Mouse (Mus musculus) left cerebral cortex, adult 18-20 months (tissue): ENCODE results near the gene Csf1. TPM values are rescaled to one million over a fixed set of nuclear protein-coding genes. Genes with fewer than 3 reads are reported as not detected.

Experiments
- DNase-seq, 2 experiments: peaks; one replicate each; pipeline ENCODE4 v3.0.0; 2021 to 2022; ENCODE audit warnings: low spot score in 2 of 2, mixed read lengths in 1 of 2
- total RNA-seq, 2 experiments: library from RNA; stranded (reverse); gene quantifications; 2 replicates each; pipeline ENCODE4 v1.2.3; 2021

The Csf1 gene
- total RNA-seq, 2 experiments from 2014 or later: 15.9 to 17.2 TPM

DNA sequence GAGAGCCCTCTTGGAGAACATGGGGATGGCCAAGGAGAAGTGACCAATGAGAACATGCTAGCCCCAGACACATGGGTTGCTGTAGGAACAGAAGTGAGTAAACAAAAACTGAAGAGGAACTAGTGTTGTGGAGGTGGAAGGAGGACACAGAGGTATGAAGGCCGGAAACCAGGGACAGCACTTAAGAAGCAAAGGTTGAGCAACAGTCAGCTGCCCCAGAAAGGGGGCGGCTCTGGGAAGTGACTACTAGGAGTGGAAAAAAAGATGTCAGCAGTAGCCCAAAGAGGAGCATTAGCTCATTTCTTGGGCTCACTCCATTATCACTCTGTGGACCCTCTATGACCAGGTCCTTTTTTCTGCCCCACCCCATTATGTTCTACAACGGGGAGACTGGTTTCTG, 23.0 kb upstream of the Csf1 start:
- no peak for DNase-seq

DNA sequence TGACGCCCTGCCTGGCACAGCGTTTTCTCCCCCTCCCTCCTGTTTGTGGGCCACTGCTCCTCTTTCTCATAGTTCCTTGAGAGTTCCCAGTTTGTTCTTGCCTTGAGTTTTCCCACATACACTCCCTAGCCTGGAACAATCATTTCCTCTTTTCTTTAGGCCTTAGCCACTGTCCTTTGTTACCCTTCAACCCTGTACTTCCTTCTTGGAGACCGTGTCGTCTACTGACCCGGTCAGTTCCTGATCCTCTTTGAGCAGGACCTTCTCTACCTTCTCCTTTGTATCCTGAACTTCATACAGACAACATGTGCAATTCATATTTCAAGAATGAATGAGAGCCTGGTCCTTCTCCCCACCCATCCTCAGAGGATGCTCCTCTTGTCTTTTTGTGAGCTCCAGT, 21.0 kb upstream of the Csf1 start:
- DNase-seq: no peak

DNA sequence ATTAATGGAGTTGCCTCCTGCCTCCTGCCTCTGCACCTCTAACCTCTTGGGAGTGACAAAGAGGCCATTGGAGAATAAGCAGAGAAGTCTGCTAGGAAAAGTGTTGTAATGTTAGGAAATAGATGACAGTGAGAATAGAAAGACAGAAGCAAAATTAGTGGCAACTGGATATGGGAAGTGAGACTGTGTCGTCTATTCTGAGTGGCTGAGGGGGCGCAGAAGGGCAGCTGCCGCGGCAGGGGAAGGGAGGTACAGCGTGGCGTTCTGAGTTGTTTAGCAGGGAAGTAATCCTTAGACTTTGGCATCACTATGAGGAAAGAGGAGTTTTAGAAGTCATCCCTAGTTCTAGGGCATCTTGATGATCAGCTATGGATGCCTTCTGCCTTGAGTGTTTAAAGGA, 17.7 kb upstream of the Csf1 start:
- DNase-seq: no peak

DNA sequence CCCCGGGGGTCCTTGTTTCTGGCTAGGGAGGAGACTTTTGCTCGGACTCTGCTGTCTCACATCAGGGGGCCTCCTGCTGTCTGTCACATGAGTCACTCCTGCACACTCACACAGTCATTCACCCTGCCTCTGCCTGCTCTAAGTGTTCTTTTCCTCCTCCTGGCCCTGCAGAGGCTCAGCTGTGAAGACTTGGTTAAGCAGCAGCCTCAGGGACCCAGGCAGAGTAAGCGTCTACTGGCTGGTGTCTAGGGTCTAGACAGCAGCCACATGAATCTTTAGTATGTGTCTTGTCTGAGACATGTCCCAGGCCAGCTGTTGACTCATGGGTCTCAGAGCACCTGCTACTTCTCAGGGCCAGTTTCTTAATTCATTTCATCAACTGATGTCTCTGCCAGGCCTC, 16.0 kb upstream of the Csf1 start:
- no peak for DNase-seq

DNA sequence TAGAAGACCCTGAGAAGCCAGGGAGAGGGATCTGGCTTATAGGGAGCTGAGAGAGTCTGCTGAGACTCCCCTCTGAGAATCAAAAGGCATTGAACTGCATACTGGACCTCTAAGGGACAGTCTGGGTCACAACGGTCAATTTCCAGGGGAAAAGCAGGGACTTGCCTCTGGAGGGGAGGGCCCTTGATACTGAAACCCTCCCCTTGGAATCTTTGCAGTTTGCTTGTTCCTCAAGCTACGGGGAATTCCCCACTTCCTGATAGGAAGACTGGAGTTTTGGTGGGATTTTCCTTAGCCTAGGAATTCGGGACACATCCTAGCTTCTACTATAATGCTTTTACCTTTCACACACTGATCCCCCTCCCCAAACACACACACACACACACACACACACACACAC, 15.5 kb upstream of the Csf1 start:
- no peak for DNase-seq

DNA sequence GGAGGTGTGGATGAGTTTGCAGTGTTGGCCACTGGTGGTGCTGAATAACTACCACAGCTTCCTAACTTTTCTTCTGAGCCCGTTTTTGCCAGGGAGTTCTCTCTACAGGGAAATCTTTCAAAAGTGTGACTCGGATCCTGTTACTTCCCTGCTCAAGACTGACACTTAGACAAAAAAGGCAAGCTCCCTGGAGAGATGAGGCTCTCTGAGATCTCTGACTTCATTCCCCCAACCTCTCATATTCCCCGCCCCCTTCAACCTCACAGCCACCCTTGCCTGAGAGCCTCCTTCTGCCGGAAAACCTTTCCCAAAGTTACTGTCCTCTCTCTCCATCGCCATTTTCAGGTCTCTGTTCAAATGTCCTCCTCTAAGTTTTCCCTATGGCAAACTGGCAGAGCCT, 14.8 kb upstream of the Csf1 start:
- DNase-seq: no peak

DNA sequence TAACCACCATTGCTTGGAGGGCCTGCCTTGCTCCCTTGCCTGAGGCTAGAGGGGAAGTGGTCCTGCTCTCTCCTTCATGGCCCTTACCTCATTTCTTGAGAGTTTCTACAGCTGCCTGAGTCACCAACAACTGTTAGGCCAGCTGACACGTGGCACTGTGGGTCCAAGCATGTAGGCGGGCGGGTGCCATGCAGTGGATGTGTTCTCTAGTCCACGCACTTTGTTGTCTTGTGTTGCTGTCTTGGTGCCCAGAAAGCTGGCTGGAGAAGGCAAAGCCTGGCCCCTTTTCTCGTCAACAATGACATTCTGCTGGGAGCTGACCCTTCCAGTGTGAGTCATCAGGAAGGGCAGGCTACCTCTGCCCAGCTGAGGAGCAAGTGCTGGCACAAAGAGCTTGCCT, 12.6 kb upstream of the Csf1 start:
- no peak for DNase-seq

DNA sequence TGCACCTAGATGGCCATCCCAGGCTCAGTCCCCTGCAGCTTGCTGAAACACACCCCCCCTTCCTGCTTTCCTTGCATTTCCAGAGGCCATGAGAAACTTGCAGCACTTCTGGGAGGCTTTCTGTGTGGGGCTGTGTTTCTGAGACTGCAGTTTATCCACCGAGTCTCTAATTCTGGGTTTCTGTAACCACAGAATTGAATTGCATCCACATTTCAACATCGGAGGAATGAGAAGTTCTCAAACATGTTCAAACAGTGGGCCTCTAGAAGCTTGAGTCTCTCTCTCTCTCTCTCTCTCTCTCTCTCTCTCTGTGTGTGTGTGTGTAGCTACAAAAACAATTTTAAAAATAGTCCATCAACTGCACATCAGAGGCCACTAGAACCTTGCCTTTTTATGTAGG, 9.4 kb upstream of the Csf1 start:
- DNase-seq: no peak

DNA sequence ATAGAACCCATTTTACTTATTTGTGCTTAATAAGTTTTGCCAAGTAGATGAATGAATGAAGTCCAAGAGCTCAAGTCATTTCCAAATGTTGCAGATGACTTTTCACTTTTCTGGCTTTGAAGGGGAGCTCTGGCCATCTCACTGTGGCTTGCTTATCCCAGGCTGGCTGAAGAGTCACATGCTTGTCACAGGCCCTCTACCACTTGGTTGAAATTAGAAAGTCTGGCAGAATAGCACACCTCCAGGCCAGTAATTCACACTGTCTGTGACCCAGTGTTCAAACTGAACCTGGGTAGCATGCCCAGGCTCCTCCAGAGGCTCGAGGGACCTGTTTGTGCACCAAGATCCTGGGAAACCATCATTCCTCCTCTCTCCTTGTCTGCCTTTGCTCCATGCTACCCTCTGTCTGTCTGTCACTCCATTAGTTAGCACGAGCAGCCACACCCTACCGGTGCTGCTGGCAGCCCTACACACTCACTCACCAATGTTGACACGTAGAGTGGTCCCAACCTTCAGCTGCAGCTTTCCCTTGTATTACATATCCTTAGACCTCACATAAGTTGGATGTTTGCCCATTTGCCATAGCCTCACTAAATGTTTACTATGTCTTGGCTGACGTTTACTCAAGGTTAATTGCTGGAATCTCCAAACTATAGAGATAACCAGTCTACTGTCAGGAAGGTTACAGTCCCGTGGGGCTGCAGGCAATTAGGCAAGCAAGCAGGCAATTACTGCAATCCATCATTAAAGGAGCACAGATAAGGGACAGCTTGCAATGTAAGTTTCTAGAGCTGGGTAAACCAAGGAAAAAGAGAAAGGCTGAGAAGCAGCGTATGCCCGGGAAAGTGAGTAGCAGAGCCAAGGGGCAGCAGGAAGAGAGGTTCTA, 8.1 kb upstream of the Csf1 start:
- DNase-seq: no peak

DNA sequence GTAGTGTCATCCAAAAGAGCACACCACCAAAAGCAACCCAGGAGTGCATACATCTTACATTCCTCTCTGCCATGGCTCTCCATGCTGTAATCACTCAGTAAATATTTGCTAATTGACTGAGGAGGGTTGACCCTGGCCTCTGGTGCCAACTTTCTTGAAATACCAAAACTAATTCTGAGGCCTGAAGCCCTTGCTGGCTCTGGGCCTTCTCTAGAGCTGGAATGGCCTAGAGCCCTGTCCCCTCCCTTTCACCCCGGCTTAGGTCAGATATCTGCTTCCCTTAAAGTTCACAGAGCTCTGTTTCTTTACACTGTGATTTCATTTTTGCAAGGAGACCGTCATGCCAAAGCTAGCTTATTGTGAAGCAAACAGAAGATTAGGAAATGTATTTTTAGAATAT, 6.5 kb upstream of the Csf1 start:
- DNase-seq: no peak

DNA sequence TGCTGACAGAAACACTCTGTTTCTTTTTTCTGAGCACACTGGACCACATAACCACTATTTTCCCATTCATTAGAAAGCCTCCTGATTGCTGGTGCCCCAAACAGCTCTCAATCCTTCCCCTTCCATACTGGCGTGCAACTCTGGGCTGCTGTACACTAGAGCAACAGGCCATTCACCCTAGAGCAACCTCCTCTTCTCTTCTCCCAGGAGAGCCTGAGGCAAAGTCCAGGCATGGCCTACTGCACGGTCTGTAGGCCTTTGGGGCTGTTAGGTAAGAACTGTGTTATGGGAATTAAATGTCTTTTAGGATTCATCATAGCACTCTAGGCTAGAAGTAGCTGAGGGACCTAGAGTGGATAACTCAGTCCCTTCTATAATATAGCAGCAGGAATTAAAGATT, 5.7 kb upstream of the Csf1 start:
- DNase-seq: no peak

DNA sequence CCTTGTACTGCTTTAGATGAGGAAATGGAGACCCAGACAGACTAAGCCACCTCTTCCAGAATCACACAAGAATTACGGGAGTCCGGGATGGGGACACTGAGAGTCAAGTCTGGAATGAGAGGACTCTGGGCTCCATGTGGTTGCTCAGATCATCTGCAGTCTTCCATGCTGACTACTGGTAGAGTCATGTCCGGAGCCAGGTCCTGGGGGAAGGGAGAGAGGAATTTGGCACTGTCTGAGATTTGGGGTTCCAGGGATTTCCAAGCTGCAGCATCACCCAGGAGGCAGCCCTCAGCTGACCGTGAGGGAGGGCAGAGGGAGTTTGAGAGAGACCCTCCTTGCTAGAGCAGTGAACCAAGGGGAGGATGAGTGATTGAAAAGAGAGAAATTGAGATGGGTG, 3.3 kb upstream of the Csf1 start:
- no peak for DNase-seq

DNA sequence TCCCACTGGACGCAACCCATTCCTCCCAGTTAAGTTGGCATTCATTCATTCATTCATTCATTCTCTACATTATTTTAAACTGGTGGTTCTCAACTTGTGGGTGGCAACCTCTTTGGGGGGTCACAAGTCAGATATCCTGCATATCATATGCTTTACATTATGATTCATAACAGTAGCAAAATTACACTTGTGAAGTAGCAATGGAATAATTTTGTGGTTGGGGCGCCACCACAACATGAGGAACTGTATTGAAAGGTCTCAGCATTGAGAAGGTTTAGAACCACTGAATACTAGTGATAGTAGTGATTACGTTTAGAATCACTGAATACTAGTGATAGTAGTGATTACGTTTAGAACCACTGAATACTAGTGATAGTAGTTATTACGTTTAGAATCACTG, 1.2 kb upstream of the Csf1 start:
- DNase-seq: no peak

DNA sequence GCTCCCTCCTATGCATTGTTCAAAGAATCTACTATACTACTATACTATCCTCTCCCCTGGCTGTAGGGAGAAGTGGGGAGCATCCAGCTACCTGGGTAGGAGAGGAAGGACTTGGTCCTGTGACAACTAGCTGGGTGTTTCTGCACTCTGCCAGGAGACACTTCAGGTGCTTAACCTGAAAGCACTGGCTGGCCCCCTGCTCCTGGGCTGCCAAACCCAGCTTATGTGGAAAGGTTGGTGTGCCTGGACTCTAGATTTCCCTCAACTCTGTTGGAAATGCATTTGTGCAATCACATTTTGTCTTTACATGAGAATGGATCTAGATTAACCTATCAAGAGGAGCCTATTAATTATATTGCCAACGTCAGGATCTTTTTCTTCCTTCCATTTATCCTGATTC, 502 bp upstream of the Csf1 start:
- no peak for DNase-seq

DNA sequence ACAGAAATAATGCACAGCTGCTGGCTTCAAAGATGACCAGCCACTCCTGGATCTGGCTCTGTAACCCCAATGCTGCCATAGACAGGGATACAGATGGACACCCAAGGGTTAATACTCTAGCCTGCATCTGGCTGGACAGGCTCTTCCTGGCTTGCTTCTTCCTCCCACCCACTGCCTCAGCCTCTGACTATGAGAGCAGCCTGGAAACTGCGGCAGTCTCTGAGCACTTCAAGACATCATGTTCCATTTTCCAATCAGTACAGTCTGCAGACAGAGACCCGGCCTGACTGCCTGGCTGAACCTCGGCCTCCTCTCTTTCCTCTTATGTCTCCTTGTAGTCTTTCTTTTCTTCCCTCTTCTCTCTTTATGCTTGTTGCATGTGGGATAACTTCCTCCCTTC, 1.6 kb downstream of the Csf1 start:
- DNase-seq: peak in 1 of 2 experiments; percentile 53

DNA sequence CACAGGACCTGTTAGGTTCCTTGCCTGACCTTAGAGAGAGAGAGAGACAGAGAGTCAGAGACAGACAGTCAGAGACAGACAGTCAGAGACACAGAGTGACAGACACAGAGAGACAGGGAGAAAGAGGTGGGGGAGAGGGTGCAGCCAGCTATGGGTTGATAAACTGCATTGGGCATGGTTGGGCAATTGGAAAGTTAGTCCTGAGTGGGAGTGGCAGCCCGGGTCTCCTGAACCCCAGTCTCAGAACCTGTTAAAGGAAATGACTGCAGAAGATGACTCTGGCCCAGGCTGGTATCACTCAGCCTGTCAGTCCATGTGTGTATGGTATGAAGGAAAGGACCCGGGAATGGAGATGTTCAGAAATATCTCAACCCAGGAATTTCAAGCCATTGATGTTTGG, 2.1 kb downstream of the Csf1 start:
- no peak for DNase-seq

DNA sequence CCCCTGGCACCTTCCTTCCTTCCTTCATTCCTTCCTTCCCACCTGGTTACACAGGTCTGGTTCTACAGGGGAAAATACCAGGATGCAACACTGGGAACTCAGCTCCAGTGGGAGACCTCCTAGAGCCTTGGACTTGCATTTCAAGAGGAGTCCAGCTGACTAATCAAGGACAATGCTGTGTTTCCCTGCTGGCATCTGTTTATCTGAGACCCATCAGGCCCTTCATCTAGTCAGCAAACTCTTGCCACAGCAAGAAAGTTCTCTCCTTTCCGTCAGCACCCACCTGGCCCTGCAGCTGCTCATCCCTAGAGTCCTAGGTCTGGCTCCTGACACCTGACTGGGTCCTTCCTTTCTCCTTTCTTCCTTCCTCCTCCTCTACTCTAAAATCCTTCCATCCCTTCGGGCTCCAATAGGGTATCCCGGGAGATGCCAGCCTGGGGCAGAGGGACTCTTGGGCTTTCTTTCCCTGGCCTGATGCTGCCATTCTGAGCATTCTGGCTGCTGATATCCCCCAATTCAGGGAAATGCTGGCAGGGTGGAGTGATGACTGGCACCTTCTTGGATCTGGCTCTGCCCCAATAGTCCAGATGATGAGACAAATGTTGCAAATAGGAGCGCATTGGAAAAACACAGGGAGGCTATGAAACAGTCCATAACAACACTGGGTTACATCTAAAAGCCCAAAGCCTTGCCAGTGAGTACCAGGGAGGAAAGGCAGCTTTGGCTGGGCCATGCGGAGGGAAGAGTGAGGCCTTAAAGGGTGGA, 2.7 kb downstream of the Csf1 start:
- DNase-seq: no peak

DNA sequence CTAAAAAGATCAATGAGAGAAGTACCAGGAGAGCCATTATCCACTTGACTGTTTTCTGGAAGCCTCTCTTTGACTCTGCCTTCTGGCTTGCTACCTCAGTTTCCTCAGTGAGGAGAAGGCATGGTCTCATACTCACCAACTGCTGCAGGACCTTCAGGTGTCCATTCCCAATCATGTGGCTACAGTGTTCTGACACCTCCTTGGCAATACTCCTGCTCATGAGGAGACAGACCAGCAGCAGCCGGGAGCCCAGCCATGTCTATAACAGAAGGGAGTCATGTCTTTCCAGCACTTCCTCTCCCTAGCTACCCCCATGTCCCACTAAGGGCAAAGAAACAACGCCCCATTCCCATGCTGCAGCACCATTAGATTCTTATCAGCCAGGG, 3.8 kb downstream of the Csf1 start:
- no peak for DNase-seq

DNA sequence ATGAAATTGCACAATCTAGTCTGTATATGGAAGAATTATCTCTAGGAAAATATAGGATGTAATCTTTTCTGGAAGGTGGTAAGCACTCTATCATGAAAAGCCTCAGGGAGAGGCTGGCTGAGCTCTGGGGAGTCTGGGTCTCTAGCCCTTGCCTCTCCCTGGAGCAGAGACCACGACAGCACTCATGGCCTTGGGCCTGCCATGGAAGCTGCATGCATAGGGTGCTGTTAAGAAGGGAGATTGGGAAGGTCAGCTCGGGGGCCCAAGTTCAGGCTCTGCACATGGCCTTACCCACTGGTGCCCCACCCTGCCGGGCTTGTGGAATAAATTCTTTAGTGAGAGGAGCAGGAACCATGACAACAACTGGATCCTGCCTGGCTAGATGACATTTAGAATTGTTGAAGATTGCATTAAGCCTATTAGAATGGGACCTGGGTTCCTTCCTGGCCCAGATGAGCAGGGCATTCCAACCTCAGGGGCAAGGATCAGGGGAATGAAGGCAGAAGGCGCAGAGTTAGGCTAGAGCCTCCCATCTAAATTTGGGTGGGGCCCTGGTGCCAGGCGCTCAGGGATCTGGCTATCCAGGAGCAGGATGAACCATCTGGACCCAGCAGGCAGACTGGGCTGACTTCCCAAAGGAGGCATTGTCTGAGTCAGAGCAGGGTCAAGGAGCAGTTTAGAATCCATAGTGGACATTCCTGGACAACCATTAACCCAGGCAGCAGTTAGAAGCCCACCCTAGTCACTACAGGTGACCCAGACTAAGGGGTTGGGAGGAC, 4.4 kb downstream of the Csf1 start:
- no peak for DNase-seq

DNA sequence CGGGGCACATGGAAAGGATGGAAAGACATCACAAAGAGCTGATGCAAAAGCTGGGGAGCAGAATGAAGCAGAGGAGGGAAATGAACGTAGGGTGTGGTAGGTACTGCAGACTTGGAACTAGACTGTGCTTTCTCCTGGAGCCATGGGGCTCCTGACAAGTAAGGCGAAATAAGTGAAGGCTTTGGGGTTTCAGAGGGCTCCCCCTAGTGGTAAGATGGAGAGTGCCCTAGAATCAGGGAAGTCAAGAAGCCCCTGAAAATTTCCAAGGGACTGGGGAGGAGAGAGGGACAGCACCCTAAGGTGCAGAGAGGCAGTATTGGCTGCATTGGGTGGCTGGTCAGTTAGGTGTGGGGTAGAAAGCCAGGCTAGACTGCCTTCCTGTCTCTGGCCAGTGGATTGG, 5.6 kb downstream of the Csf1 start:
- DNase-seq: peak; percentile 64 to 67

DNA sequence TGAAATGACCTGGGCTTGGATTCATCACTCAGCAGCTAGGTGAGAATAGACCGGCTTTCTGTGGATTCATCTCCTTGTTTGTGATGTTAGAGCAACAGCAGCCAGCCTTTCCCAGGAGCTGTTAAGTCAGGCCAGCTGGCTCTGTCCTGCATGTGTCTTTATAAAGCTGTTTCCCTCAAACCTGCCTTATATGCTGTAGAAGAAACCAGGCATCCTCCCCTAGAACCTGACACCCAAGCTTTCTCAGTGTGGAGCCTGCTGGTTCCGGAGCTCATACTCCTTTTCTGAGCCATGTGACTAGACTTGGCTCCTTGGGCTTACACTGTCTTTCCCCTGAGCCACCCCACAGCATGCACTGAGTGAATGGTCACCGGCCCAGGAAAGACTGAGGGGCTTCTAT, 8.7 kb downstream of the Csf1 start:
- DNase-seq: no peak
